Mouse (Mus musculus) stomach, embryonic 15.5 days (tissue): ENCODE results near the gene Zmynd11. TPM values are rescaled to one million over a fixed set of nuclear protein-coding genes. Genes with fewer than 3 reads are reported as not detected.
A peak's percentile ranks its signal among the peaks of the same experiment; 100 is the strongest.

Experiments used
- ATAC-seq: fragments of 200-750 bp; cut with Nextera tagmentation; 2 replicates; pipeline ENCODE4 v1.8.0; 2017; ENCODE audit warnings: low read depth, moderate number of reproducible peaks, moderate TSS enrichment; ENCODE audit not compliant: insufficient read depth, low FRiP score
- H3K27ac ChIP-seq: fragments of 300-500 bp; sonication (generic); 2 replicates; pipeline ENCODE4 v1.5.1; 2015; ENCODE audit warnings: mild to moderate bottlenecking, inconsistent platforms
- H3K27me3 ChIP-seq: fragments of 300-500 bp; sonication (generic); replicated peaks from 2 replicates; pipeline ENCODE4 v1.6.1; 2015; ENCODE audit warnings: inconsistent platforms
- H3K36me3 ChIP-seq: fragments of 300-500 bp; sonication (generic); 2 replicates; pipeline ENCODE4 v1.6.1; 2015; ENCODE audit warnings: inconsistent platforms
- H3K4me1 ChIP-seq: fragments of 300-500 bp; sonication (generic); 2 replicates; pipeline ENCODE4 v1.6.1; 2015; ENCODE audit warnings: inconsistent platforms
- H3K4me2 ChIP-seq: fragments of 300-500 bp; sonication (generic); 2 replicates; pipeline ENCODE4 v1.6.1; 2015; ENCODE audit warnings: mild to moderate bottlenecking, inconsistent platforms
- H3K4me3 ChIP-seq: fragments of 300-500 bp; sonication (generic); replicated peaks from 2 replicates; pipeline ENCODE4 v1.5.1; 2015; ENCODE audit warnings: inconsistent platforms
- H3K9ac ChIP-seq: fragments of 300-500 bp; sonication (generic); 2 replicates; pipeline ENCODE4 v1.6.1; 2015; ENCODE audit warnings: inconsistent platforms
- H3K9me3 ChIP-seq: fragments of 300-500 bp; sonication (generic); 2 replicates; pipeline ENCODE4 v1.6.1; 2016; ENCODE audit warnings: inconsistent platforms
- WGBS: fragments of 180-500 bp; shearing (Covaris S2); methylation state at CpG from one replicate; pipeline ENCODE4 v1.1.7; 2015; 5-methylcytosine and 5-hydroxymethylcytosine counted together
- polyA plus RNA-seq: library from polyadenylated mRNA; unstranded; fragments of >200 nt; fragmentation: Nextera tagmentation; extraction: Ambion mirVana; gene quantifications from 2 replicates; pipeline ENCODE4 v1.2.1, GENCODE M21; 2015

Zmynd11 gene
- polyA plus RNA-seq: 97.5 and 104 TPM in 2 replicates

- peak within 1 kb of the TSS; percentile 99 for H3K9ac ChIP-seq
- H3K9me3 ChIP-seq: no peaks in the 10 kb centered on the region
- WGBS: under 1% methylated on average over 80 of the region's 98 CpGs
- H3K27ac ChIP-seq: peak within 1 kb of the TSS; percentile 98
- peaks cover 14% of the 10 kb centered on the region; the same call in 1 of the 2 replicates for H3K4me1 ChIP-seq
- H3K36me3 ChIP-seq: no peaks in the 10 kb centered on the region
- H3K4me2 ChIP-seq: peak within 1 kb of the TSS; percentile 70
- ATAC-seq: peak; percentile 65
- peak within 1 kb of the TSS; percentile 89 for H3K4me3 ChIP-seq
- no peaks in the 10 kb centered on the region for H3K27me3 ChIP-seq
These were observed at the start of gene Zmynd11 for GRCm38 (mm10) chr13:9764646-9765536. TSS of gene Zmynd11 (minus strand) at chr13:9765330.

- no peaks in the 10 kb centered on the region for H3K36me3 ChIP-seq
- H3K9ac ChIP-seq: no peak overlapping the region
- peak overlapping the region; percentile 46 for H3K4me2 ChIP-seq
- no peak overlapping the region for H3K27ac ChIP-seq
- H3K4me3 ChIP-seq: peak overlapping the region; percentile 8; the same call in 1 of the 2 replicates
- 10% methylated on average over 12 of the region's 12 CpGs for WGBS
- no peak for ATAC-seq
- H3K9me3 ChIP-seq: no peaks in the 10 kb centered on the region
- no peaks in the 10 kb centered on the region for H3K27me3 ChIP-seq
- H3K4me1 ChIP-seq: 0 out of 2 replicates have a peak, but pooled peaks cover 5% of the 10 kb centered on the region
These were observed 30.9 kb upstream of the Zmynd11 start for GRCm38 (mm10) chr13:9795889-9796631.

- WGBS: 75% methylated on average over 3 of the region's 3 CpGs
- Histone ChIP-seq H3K4me1 (no peaks in the 10 kb centered on the region), H3K4me2 (no peak overlapping the region), H3K27me3 (no peaks in the 10 kb centered on the region), H3K9me3 (no peaks in the 10 kb centered on the region), H3K9ac (no peak overlapping the region), H3K27ac (no peak overlapping the region), H3K36me3 (no peaks in the 10 kb centered on the region), H3K4me3 (no peak overlapping the region)
- ATAC-seq: no peak
These were observed 20.9 kb upstream of the Zmynd11 start for GRCm38 (mm10) chr13:9786050-9786449.

GRCm38 (mm10) chr13:9783717-9784116 is 18.6 kb upstream of the Zmynd11 start:
- Histone ChIP-seq H3K4me2 (no peak overlapping the region), H3K4me1 (no peaks in the 10 kb centered on the region), H3K9me3 (no peaks in the 10 kb centered on the region), H3K27ac (no peak overlapping the region), H3K27me3 (no peaks in the 10 kb centered on the region), H3K4me3 (no peak overlapping the region), H3K9ac (no peak overlapping the region), H3K36me3 (no peaks in the 10 kb centered on the region)
- ATAC-seq: no peak
- 69% methylated on average over 3 of the region's 3 CpGs for WGBS

- no peaks in the 10 kb centered on the region for H3K36me3 ChIP-seq
- H3K4me1 ChIP-seq: no peaks in the 10 kb centered on the region
- 28% methylated on average over 5 of the region's 5 CpGs for WGBS
- no peak overlapping the region for H3K9ac ChIP-seq
- H3K4me2 ChIP-seq: no peak overlapping the region
- H3K9me3 ChIP-seq: no peaks in the 10 kb centered on the region
- no peaks in the 10 kb centered on the region for H3K27me3 ChIP-seq
- H3K27ac ChIP-seq: no peak overlapping the region
- no peak overlapping the region for H3K4me3 ChIP-seq
- ATAC-seq: no peak
These were observed 10.8 kb upstream of the Zmynd11 start for GRCm38 (mm10) chr13:9775901-9776300.

GRCm38 (mm10) chr13:9774077-9774476 is 8.9 kb upstream of the Zmynd11 start:
- no peak for ATAC-seq

GRCm38 (mm10) chr13:9767279-9767678 is 2.1 kb upstream of the Zmynd11 start:
- no peak overlapping the region for H3K4me3 ChIP-seq
- H3K27me3 ChIP-seq: no peaks in the 10 kb centered on the region
- 53% methylated on average over 5 of the region's 5 CpGs for WGBS
- H3K27ac ChIP-seq: no peak overlapping the region
- no peaks in the 10 kb centered on the region for H3K9me3 ChIP-seq
- no peaks in the 10 kb centered on the region for H3K36me3 ChIP-seq
- H3K4me1 ChIP-seq: peaks cover 6% of the 10 kb centered on the region; the same call in 1 of the 2 replicates
- no peak for ATAC-seq
- H3K9ac ChIP-seq: no peak overlapping the region
- no peak overlapping the region for H3K4me2 ChIP-seq

More at GRCm38 (mm10) chr13:9774077-9774476, 8.9 kb upstream of the Zmynd11 start:
- Histone ChIP-seq H3K9ac (no peak overlapping the region), H3K27me3 (no peaks in the 10 kb centered on the region), H3K4me3 (no peak overlapping the region), H3K36me3 (no peaks in the 10 kb centered on the region), H3K4me2 (no peak overlapping the region), H3K27ac (no peak overlapping the region), H3K9me3 (no peaks in the 10 kb centered on the region), H3K4me1 (no peaks in the 10 kb centered on the region)

GRCm38 (mm10) chr13:9766497-9766896 is 1.4 kb upstream of the Zmynd11 start:
- Histone ChIP-seq H3K4me3 (no peak overlapping the region), H3K36me3 (no peaks in the 10 kb centered on the region), H3K9me3 (no peaks in the 10 kb centered on the region), H3K4me1 (peaks cover 7% of the 10 kb centered on the region; the same call in 1 of the 2 replicates), H3K27ac (no peak overlapping the region), H3K27me3 (no peaks in the 10 kb centered on the region), H3K4me2 (no peak overlapping the region), H3K9ac (no peak overlapping the region)
- ATAC-seq: no peak
- 77% methylated on average over 1 of the region's 1 CpGs for WGBS

- Histone ChIP-seq H3K4me1 (peaks cover 14% of the 10 kb centered on the region; the same call in 1 of the 2 replicates), H3K4me2 (peak overlapping the region; percentile 70), H3K27me3 (no peaks in the 10 kb centered on the region), H3K36me3 (no peaks in the 10 kb centered on the region), H3K27ac (peak overlapping the region; percentile 98; the same call in 1 of the 2 replicates), H3K4me3 (peak overlapping the region; percentile 89), H3K9me3 (no peaks in the 10 kb centered on the region), H3K9ac (peak overlapping the region; percentile 99; the same call in 1 of the 2 replicates)
- ATAC-seq: no peak
- 3% methylated on average over 4 of the region's 4 CpGs for WGBS
These were observed 364 bp upstream of the Zmynd11 start for GRCm38 (mm10) chr13:9765537-9765851.

GRCm38 (mm10) chr13:9763828-9764645 is 1.1 kb downstream of the Zmynd11 start:
- Histone ChIP-seq H3K36me3 (no peaks in the 10 kb centered on the region), H3K27ac (peak overlapping the region; percentile 98), H3K4me3 (peak overlapping the region; percentile 89), H3K4me2 (peak overlapping the region; percentile 70), H3K27me3 (no peaks in the 10 kb centered on the region), H3K4me1 (peaks cover 14% of the 10 kb centered on the region; the same call in 1 of the 2 replicates), H3K9ac (peak overlapping the region; percentile 99), H3K9me3 (no peaks in the 10 kb centered on the region)
- 1% methylated on average over 54 of the region's 111 CpGs for WGBS
- peak; percentile 70 for ATAC-seq

GRCm38 (mm10) chr13:9763100-9763827 is 1.9 kb downstream of the Zmynd11 start:
- ATAC-seq: peak; percentile 44; the same call in 1 of the 2 replicates
- no peaks in the 10 kb centered on the region for H3K36me3 ChIP-seq
- no peaks in the 10 kb centered on the region for H3K9me3 ChIP-seq
- peak overlapping the region; percentile 70 for H3K4me2 ChIP-seq
- peak overlapping the region; percentile 99 for H3K9ac ChIP-seq
- peaks cover 14% of the 10 kb centered on the region; the same call in 1 of the 2 replicates for H3K4me1 ChIP-seq
- peak overlapping the region; percentile 89 for H3K4me3 ChIP-seq
- peak overlapping the region; percentile 98 for H3K27ac ChIP-seq
- 1% methylated on average over 21 of the region's 21 CpGs for WGBS
- no peaks in the 10 kb centered on the region for H3K27me3 ChIP-seq
